Mouse (Mus musculus): ENCODE data around the gene Cacna2d4. TPM values are rescaled to one million over a fixed set of nuclear protein-coding genes. Genes with fewer than 3 reads are reported as not detected.

Cacna2d4 gene
- polyA plus RNA-seq, 1 experiment from 2014 or later: not detected

Other genes starting within 250 kb of the Cacna2d4 start
- gene Dcp1b, start 61.3 kb upstream of the Cacna2d4 start, polyA plus RNA-seq (2016; fragmentation: Nextera tagmentation; extraction: Ambion mirVana): 8.4 and 8.9 TPM in 2 replicates
- gene Cacna1c, start 40.1 kb upstream of the Cacna2d4 start, polyA plus RNA-seq (2016; fragmentation: Nextera tagmentation; extraction: Ambion mirVana): 13.8 and 14.2 TPM in 2 replicates
- gene Lrtm2, start 94.2 kb downstream of the Cacna2d4 start, polyA plus RNA-seq (2016; fragmentation: Nextera tagmentation; extraction: Ambion mirVana): 0.18 TPM in 1 of 2 replicates, not detected in the other
- gene Adipor2, start 181.2 kb downstream of the Cacna2d4 start, polyA plus RNA-seq (2016; fragmentation: Nextera tagmentation; extraction: Ambion mirVana): 26.6 and 27.9 TPM in 2 replicates
- gene Fbxl14, start 243.1 kb downstream of the Cacna2d4 start, polyA plus RNA-seq (2016; fragmentation: Nextera tagmentation; extraction: Ambion mirVana): 4.2 and 4.9 TPM in 2 replicates

Measured in limb, embryonic 12.5 days (tissue).